In genomic region chr1:156938705-156939242, GRCm38 (mm10) we compare ENCODE assay signal across 8 mouse cellular contexts. TPM values are rescaled to one million over a fixed set of nuclear protein-coding genes. Genes with fewer than 3 reads are reported as not detected.
DNase-seq lines count a peak whose midpoint lies in the region; ATAC-seq and TF ChIP-seq lines count a peak whose summit lies in the region.

No protein-coding gene starts in this region.

- peak overlapping the region; percentile 82 for H3K4me2 ChIP-seq in forebrain, embryonic 16.5 days (ENCODE audit: low read length)
- H3K4me2 ChIP-seq in hindbrain, embryonic 11.5 days (replicated peaks; ENCODE audit: low read depth, low read length) = peak overlapping the region; percentile 91

- H3K4me1 ChIP-seq in ES-E14 (ENCODE audit: control insufficient read depth in 2 of 2, insufficient read depth in 2 of 2, low read length in 2 of 2, poor library complexity in 1 of 2) = peaks cover 2 to 3% of the 10 kb centered on the region in 2 experiments; a peak in 2 of 4 replicates
- peaks cover 18% of the 10 kb centered on the region for H3K4me1 ChIP-seq in forebrain, embryonic 16.5 days (replicated peaks; ENCODE audit: control insufficient read depth, insufficient read depth, low read length)
- no peaks in the 10 kb centered on the region for H3K4me1 ChIP-seq in hindbrain, embryonic 11.5 days (replicated peaks; ENCODE audit: control insufficient read depth, insufficient read depth, low read length)

- WGBS in forebrain, embryonic 16.5 days = under 1% methylated on average over 50 of the region's 51 CpGs
- WGBS in hindbrain, embryonic 11.5 days = under 1% methylated on average over 51 of the region's 51 CpGs

- no peaks in the 10 kb centered on the region for H3K36me3 ChIP-seq in ES-E14 (ENCODE audit: control insufficient read depth, insufficient read depth, low read length, poor library complexity, severe bottlenecking)
- H3K36me3 ChIP-seq in forebrain, embryonic 16.5 days (ENCODE audit: control insufficient read depth, insufficient read depth) = no peaks in the 10 kb centered on the region
- H3K36me3 ChIP-seq in hindbrain, embryonic 11.5 days (ENCODE audit: control insufficient read depth, insufficient read depth, low read length) = no peaks in the 10 kb centered on the region

- DNase-seq in ES-E14 (ENCODE audit: low read depth, low spot score) = peak; percentile 80
- DNase-seq in hindbrain, embryonic 11.5 days (ENCODE audit: low spot score) = peak; percentile 83
- DNase-seq in layer of hippocampus, postnatal 14 days (ENCODE audit: low spot score in 2 of 2) = peak; percentile 62 to 82
- DNase-seq in lung, postnatal 10 days = peak; percentile 67
- DNase-seq in retina, adult 2 months (ENCODE audit: low read depth, low spot score) = peak; percentile 50
- DNase-seq in thymus, postnatal 25 days = peak; percentile 87

- H3K27me3 ChIP-seq in forebrain, embryonic 16.5 days (replicated peaks; ENCODE audit: control insufficient read depth, insufficient read depth, low read length) = no peaks in the 10 kb centered on the region
- H3K27me3 ChIP-seq in hindbrain, embryonic 11.5 days (ENCODE audit: control insufficient read depth, insufficient read depth, low read length) = no peaks in the 10 kb centered on the region

- ATAC-seq in cerebellum, adult (ENCODE audit: insufficient number of reproducible peaks, low FRiP score, low TSS enrichment) = peak; percentile 75
- ATAC-seq in forebrain, embryonic 16.5 days = peak; percentile 94
- ATAC-seq in hindbrain, embryonic 11.5 days (ENCODE audit: low FRiP score) = peak; percentile 81

- in situ Hi-C loops in ES-E14 (cut with MboI; ENCODE audit: low sequenced_read_pairs in 2 of 2, unreplicated experiment in 2 of 2) = no loop called here

- peak overlapping the region; percentile 83 for H3K27ac ChIP-seq in ES-E14 (ENCODE audit: insufficient read depth, low read depth, low read length, poor library complexity, severe bottlenecking)
- H3K27ac ChIP-seq in forebrain, embryonic 16.5 days (ENCODE audit: low read length) = peak overlapping the region; percentile 97
- H3K27ac ChIP-seq in hindbrain, embryonic 11.5 days (ENCODE audit: low read depth, low read length) = peak overlapping the region; percentile 96

- H3K4me3 ChIP-seq in ES-E14 (ENCODE audit: insufficient read depth in 1 of 2, low read depth in 1 of 2, low read length in 2 of 2, poor library complexity in 1 of 2, severe bottlenecking in 1 of 2) = peak overlapping the region; percentile 95 to 100
- H3K4me3 ChIP-seq in forebrain, embryonic 16.5 days (replicated peaks; ENCODE audit: low read length) = peak overlapping the region; percentile 88
- peak overlapping the region; percentile 90 for H3K4me3 ChIP-seq in hindbrain, embryonic 11.5 days (ENCODE audit: low read depth, low read length)

- H3K9me3 ChIP-seq in ES-E14 (ENCODE audit: control insufficient read depth, insufficient read depth, low read depth, low read length) = no peaks in the 10 kb centered on the region
- no peaks in the 10 kb centered on the region for H3K9me3 ChIP-seq in forebrain, embryonic 16.5 days (ENCODE audit: control insufficient read depth, low read length)
- no peaks in the 10 kb centered on the region for H3K9me3 ChIP-seq in hindbrain, embryonic 11.5 days (ENCODE audit: control insufficient read depth, low read length)

- peak overlapping the region; percentile 86 for H3K9ac ChIP-seq in ES-E14 (ENCODE audit: insufficient read depth, low read depth, low read length, poor library complexity, severe bottlenecking)
- H3K9ac ChIP-seq in forebrain, embryonic 16.5 days (replicated peaks; ENCODE audit: low read depth, low read length) = peak overlapping the region; percentile 95
- H3K9ac ChIP-seq in hindbrain, embryonic 11.5 days (ENCODE audit: low read depth, low read length) = peak overlapping the region; percentile 93

TF ChIP-seq in ES-E14, 5 proteins besides CTCF, POLR2A, EP300 and RAD21:
- TF ChIP-seq CHD2 (IDR thresholded peaks at IDR 0.05; ENCODE audit: low read depth, low read length) (peak; percentile 54; the same call in 1 of the 2 replicates), MAFK (IDR thresholded peaks at IDR 0.05; ENCODE audit: insufficient read depth, low read depth, low read length) (no peak), ZNF384 (IDR thresholded peaks at IDR 0.05; ENCODE audit: low read depth, low read length) (no peak), HCFC1 (IDR thresholded peaks at IDR 0.05; ENCODE audit: borderline replicate concordance, insufficient read depth, low read length) (peak; percentile 69; the same call in 1 of the 2 replicates), ZC3H11A (IDR thresholded peaks at IDR 0.05; ENCODE audit: borderline replicate concordance, low read depth, low read length) (no peak)

RNA-seq across cellular contexts. Expression of gene Ralgps2, which starts 0.7 kb away (rescaled TPM):
- total RNA-seq in ES-E14 (2012; rRNA removed) = 40.6 and 58.2 TPM in 2 replicates
- 132 and 135 TPM in 2 replicates for polyA plus RNA-seq in forebrain, embryonic 16.5 days (2015; fragmentation: Nextera tagmentation; extraction: Ambion mirVana)
- 85.5 and 103 TPM in 2 replicates for polyA plus RNA-seq in hindbrain, embryonic 11.5 days (2014; fragmentation: Nextera tagmentation; extraction: Ambion mirVana)
- total RNA-seq in layer of hippocampus, postnatal 14 days (2021) = 10 to 100 TPM; 79.0 to 96.0 TPM

Comparison
In these comparisons a context has a peak if more than half of its experiments do, and no peak if none do; other contexts are left out.
1. Peak in every context shown above with its lines: DNase-seq, ATAC-seq, H3K4me3 ChIP-seq and H3K27ac ChIP-seq.